Mouse (Mus musculus) myocyte (in vitro differentiated cells): ENCODE data around the gene Midn.

ENCODE experiments used
- CEBPB ChIP-seq: IDR thresholded peaks from 2 replicates; pipeline ENCODE4 v1.6.1; 2011; ENCODE audit warnings: mild to moderate bottlenecking, moderate library complexity; ENCODE audit not compliant: poor library complexity, insufficient read depth, severe bottlenecking
- E2F4 ChIP-seq: IDR thresholded peaks from one replicate; pipeline ENCODE4 v1.6.1; 2011; ENCODE audit warnings: mild to moderate bottlenecking, control low read depth, moderate library complexity; ENCODE audit not compliant: insufficient read depth
- MAX ChIP-seq: IDR thresholded peaks from one replicate; pipeline ENCODE4 v1.6.1; 2011; ENCODE audit warnings: low read depth, mild to moderate bottlenecking, control low read depth
- MYOD1 ChIP-seq, 3 experiments: IDR thresholded peaks; one replicate each; pipeline ENCODE4 v1.6.1; 2011; ENCODE audit warnings: control low read depth in 2 of 3, low read depth in 2 of 3, mild to moderate bottlenecking in 2 of 3, moderate library complexity in 1 of 3; ENCODE audit not compliant: insufficient read length in 2 of 3, control insufficient read depth in 1 of 3
- MYOG ChIP-seq, 3 experiments: IDR thresholded peaks; one replicate each; pipeline ENCODE4 v1.6.1; 2011; ENCODE audit warnings: control low read depth in 2 of 3, low read depth in 2 of 3, mild to moderate bottlenecking in 2 of 3; ENCODE audit not compliant: insufficient read length in 2 of 3, control insufficient read depth in 1 of 3, insufficient read depth in 1 of 3
- POLR2A ChIP-seq: IDR thresholded peaks from one replicate; pipeline ENCODE4 v1.6.1; 2011; ENCODE audit warnings: low read depth, mild to moderate bottlenecking, control low read depth, moderate library complexity; ENCODE audit not compliant: insufficient read length
- POLR2AphosphoS2 ChIP-seq: IDR thresholded peaks from one replicate; pipeline ENCODE4 v1.6.1; 2011; ENCODE audit warnings: low read depth, control low read depth; ENCODE audit not compliant: insufficient read length
- SRF ChIP-seq: IDR thresholded peaks from one replicate; pipeline ENCODE4 v1.6.1; 2011; ENCODE audit warnings: low read depth; ENCODE audit not compliant: control insufficient read depth, insufficient read length
- TCF12 ChIP-seq: IDR thresholded peaks from one replicate; pipeline ENCODE4 v1.6.1; 2011; ENCODE audit warnings: mild to moderate bottlenecking, control low read depth; ENCODE audit not compliant: poor library complexity, insufficient read depth, severe bottlenecking
- USF1 ChIP-seq: IDR thresholded peaks from one replicate; pipeline ENCODE4 v1.6.1; 2011; ENCODE audit warnings: low read depth, mild to moderate bottlenecking, control low read depth, moderate library complexity

DNA sequence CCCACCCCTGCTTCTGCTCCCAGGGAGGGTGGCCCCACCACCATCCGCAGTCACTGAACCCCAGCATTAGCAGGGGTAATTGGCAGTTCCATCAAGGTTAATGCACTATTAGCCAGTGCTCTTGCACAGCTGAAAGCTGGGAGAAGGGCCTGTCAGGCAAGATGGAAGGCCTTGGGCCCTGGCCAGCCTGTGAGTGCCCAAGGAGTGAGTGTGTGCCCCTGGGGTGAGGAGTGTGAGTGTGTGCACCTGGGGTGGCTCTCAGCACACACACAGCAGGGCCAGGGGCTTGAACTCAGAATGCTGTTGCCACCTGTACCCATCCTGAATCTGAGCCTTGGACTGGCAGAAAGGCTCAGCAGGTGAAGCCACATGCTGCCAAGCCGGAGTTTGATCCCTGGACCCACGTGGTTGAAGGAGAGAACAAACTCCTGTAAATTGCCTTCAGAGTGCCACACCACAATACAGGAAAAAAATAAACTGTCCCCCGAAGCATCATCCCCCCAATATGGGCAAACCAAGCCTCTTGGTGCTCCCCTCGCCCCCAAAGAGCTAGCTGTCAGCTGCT lies 28.3 kb downstream of the Midn start:
- no peak for TF ChIP-seq E2F4
- TF ChIP-seq POLR2A: no peak
- no peak for TF ChIP-seq CEBPB
- TF ChIP-seq TCF12: no peak
- no peak for TF ChIP-seq POLR2AphosphoS2
- TF ChIP-seq MAX: no peak
- no peak for TF ChIP-seq USF1
- TF ChIP-seq MYOD1 (IDR thresholded peaks at IDR 0.05; ENCODE audit: control insufficient read depth in 1 of 3, insufficient read length in 2 of 3, low read depth in 2 of 3): no peak
- TF ChIP-seq MYOG (IDR thresholded peaks at IDR 0.05; ENCODE audit: control insufficient read depth in 1 of 3, insufficient read depth in 1 of 3, insufficient read length in 2 of 3, low read depth in 2 of 3): no peak
- TF ChIP-seq SRF: no peak
